Mouse (Mus musculus) liver, embryonic 14.5 days (tissue): Measurements from ENCODE around the gene Peli2. TPM values are rescaled to one million over a fixed set of nuclear protein-coding genes. Genes with fewer than 3 reads are reported as not detected.

Experiments
- ATAC-seq: fragments of 200-750 bp; cut with Nextera tagmentation; 2 replicates; pipeline ENCODE4 v1.8.0; 2017; ENCODE audit warnings: moderate number of reproducible peaks, mild to moderate bottlenecking, moderate library complexity; ENCODE audit not compliant: insufficient read depth
- DNase-seq, 3 experiments: peaks; one replicate each; pipeline ENCODE4 v3.0.0-alpha.2; 2012 to 2013; ENCODE audit warnings: low read depth in 3 of 3, low spot score in 3 of 3
- H3K27ac ChIP-seq: fragments of 300-500 bp; sonication (generic); 2 replicates; pipeline ENCODE4 v1.5.1; 2014; ENCODE audit warnings: moderate library complexity, mild to moderate bottlenecking, control low read depth, inconsistent platforms
- H3K27me3 ChIP-seq: fragments of 300-500 bp; sonication (generic); 2 replicates; pipeline ENCODE4 v1.6.1; 2014; ENCODE audit warnings: mild to moderate bottlenecking, low read length, moderate library complexity; ENCODE audit not compliant: control insufficient read depth, insufficient read depth
- H3K36me3 ChIP-seq: fragments of 300-500 bp; sonication (generic); replicated peaks from 2 replicates; pipeline ENCODE4 v1.6.1; 2014; ENCODE audit warnings: low read depth; ENCODE audit not compliant: control insufficient read depth, insufficient read depth
- H3K4me1 ChIP-seq, 2 experiments: fragments of 200-500 bp in 1 of 2; fragments of 300-500 bp in 1 of 2; sonication (generic) in 1 of 2; replicated peaks; 2 replicates each; pipeline ENCODE4 v1.6.1; 2012 to 2014; ENCODE audit warnings: antibody characterized with exemption in 1 of 2, inconsistent platforms in 1 of 2, low read length in 1 of 2; ENCODE audit not compliant: control insufficient read depth in 2 of 2, insufficient read depth in 2 of 2
- H3K4me2 ChIP-seq: fragments of 300-500 bp; sonication (generic); 2 replicates; pipeline ENCODE4 v1.6.1; 2014; ENCODE audit warnings: low read depth, mild to moderate bottlenecking, control low read depth, moderate library complexity
- H3K4me3 ChIP-seq, 2 experiments: fragments of 200-500 bp in 1 of 2; fragments of 300-500 bp in 1 of 2; sonication (generic) in 1 of 2; 2 replicates each; pipeline ENCODE4 v1.5.1; 2012 to 2014; ENCODE audit warnings: low read depth in 2 of 2, low read length in 2 of 2, mild to moderate bottlenecking in 2 of 2, control low read depth in 1 of 2, inconsistent platforms in 1 of 2, moderate library complexity in 1 of 2; ENCODE audit not compliant: insufficient read depth in 1 of 2
- H3K9ac ChIP-seq: fragments of 300-500 bp; sonication (generic); replicated peaks from 2 replicates; pipeline ENCODE4 v1.6.1; 2014; ENCODE audit warnings: mild to moderate bottlenecking, control low read depth, moderate library complexity
- H3K9me3 ChIP-seq: fragments of 300-500 bp; sonication (generic); 2 replicates; pipeline ENCODE4 v1.6.1; 2016; ENCODE audit warnings: low read length, mixed read lengths; ENCODE audit not compliant: control insufficient read depth
- CTCF ChIP-seq: IDR thresholded peaks from 2 replicates; pipeline ENCODE4 v1.5.1; 2016; ENCODE audit warnings: antibody characterized with exemption, low read depth, control low read depth
- EP300 ChIP-seq: IDR thresholded peaks from 2 replicates; pipeline ENCODE4 v1.6.1; 2016; ENCODE audit warnings: antibody characterized with exemption, low read depth
- WGBS: fragments of 180-500 bp; shearing (Covaris S2); extraction: QIAGEN DNeasy Blood & Tissue Kit; methylation state at CpG from one replicate; pipeline ENCODE4 v1.1.7; 2014; ENCODE audit not compliant: insufficient replicate concordance; 5-methylcytosine and 5-hydroxymethylcytosine counted together
- polyA plus RNA-seq, 2 experiments: library from polyadenylated mRNA; depleted of rRNA in 1 of 2; stranded (reverse) in 1 of 2; unstranded in 1 of 2; fragments of >200 nt; fragmentation: Nextera tagmentation in 1 of 2; extraction: Ambion mirVana in 1 of 2; gene quantifications; 2 replicates each; pipeline versions ENCODE4 v1.2.1 to v1.2.3; 2012 to 2014

Gene Peli2
- polyA plus RNA-seq, 2 experiments = 0.68 to 0.70 TPM

GRCm38 (mm10) chr14:48254696-48255095, 134.1 kb downstream of the Peli2 start:
- TF ChIP-seq EP300 = no peak
- no peak overlapping the region for H3K27ac ChIP-seq
- ATAC-seq (no peak), DNase-seq (no peak)
- no peaks in the 10 kb centered on the region for H3K36me3 ChIP-seq
- no peaks in the 10 kb centered on the region for H3K9me3 ChIP-seq
- H3K4me1 ChIP-seq = no peaks in the 10 kb centered on the region
- WGBS = 75% methylated on average over 8 of the region's 8 CpGs
- H3K27me3 ChIP-seq = no peaks in the 10 kb centered on the region
- H3K9ac ChIP-seq = no peak overlapping the region
- H3K4me3 ChIP-seq = no peak overlapping the region
- H3K4me2 ChIP-seq = no peak overlapping the region

DNA sequence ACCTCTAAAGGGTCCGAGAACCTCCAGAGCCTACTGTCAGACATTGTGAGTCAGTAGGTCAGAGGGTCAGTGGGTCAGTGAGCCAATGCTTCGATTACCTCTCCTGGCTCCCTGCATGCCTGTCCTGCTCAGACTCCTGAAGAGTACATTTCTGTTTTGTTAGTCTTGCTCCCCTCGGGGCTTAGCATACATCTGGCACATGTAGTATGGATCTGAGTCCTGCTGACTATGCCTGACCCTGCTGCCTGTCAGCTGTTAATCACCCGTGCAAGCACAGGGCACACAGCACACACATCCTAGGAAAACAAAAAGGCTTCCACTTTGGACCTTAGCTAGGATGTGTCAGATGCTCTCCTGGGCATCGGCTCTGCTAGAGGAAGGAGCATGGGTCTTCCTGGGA, 134.7 kb downstream of the Peli2 start:
- H3K27ac ChIP-seq = no peak overlapping the region
- no peaks in the 10 kb centered on the region for H3K36me3 ChIP-seq
- no peak overlapping the region for H3K9ac ChIP-seq
- H3K27me3 ChIP-seq = no peaks in the 10 kb centered on the region
- H3K4me1 ChIP-seq = no peaks in the 10 kb centered on the region
- 55% methylated on average over 5 of the region's 5 CpGs for WGBS
- H3K4me3 ChIP-seq = no peak overlapping the region
- ATAC-seq (no peak), DNase-seq (no peak)
- no peaks in the 10 kb centered on the region for H3K9me3 ChIP-seq
- H3K4me2 ChIP-seq = no peak overlapping the region
- TF ChIP-seq CTCF = no peak
- no peak for TF ChIP-seq EP300

GRCm38 (mm10) chr14:48257759-48258158, 137.1 kb downstream of the Peli2 start:
- H3K4me3 ChIP-seq = no peak overlapping the region
- no peaks in the 10 kb centered on the region for H3K27me3 ChIP-seq
- H3K9me3 ChIP-seq = no peaks in the 10 kb centered on the region
- TF ChIP-seq CTCF = no peak
- no peak for TF ChIP-seq EP300
- no peak overlapping the region for H3K27ac ChIP-seq
- DNase-seq (no peak), ATAC-seq (no peak)
- no peaks in the 10 kb centered on the region for H3K36me3 ChIP-seq
- WGBS = 69% methylated on average over 7 of the region's 7 CpGs
- H3K4me2 ChIP-seq = no peak overlapping the region
- H3K4me1 ChIP-seq = no peaks in the 10 kb centered on the region
- H3K9ac ChIP-seq = no peak overlapping the region

GRCm38 (mm10) chr14:48258696-48259366, 138.2 kb downstream of the Peli2 start:
- no peak overlapping the region for H3K27ac ChIP-seq
- TF ChIP-seq CTCF (no peak), EP300 (no peak)
- H3K27me3 ChIP-seq = no peaks in the 10 kb centered on the region
- no peak overlapping the region for H3K4me2 ChIP-seq
- H3K36me3 ChIP-seq = no peaks in the 10 kb centered on the region
- H3K9ac ChIP-seq = no peak overlapping the region
- DNase-seq (no peak), ATAC-seq (no peak)
- WGBS = 49% methylated on average over 10 of the region's 10 CpGs
- H3K4me3 ChIP-seq = no peak overlapping the region
- H3K4me1 ChIP-seq = no peaks in the 10 kb centered on the region
- H3K9me3 ChIP-seq = no peaks in the 10 kb centered on the region

- Histone ChIP-seq H3K9me3 (no peaks in the 10 kb centered on the region), H3K27me3 (no peaks in the 10 kb centered on the region), H3K9ac (no peak overlapping the region), H3K4me1 (no peaks in the 10 kb centered on the region), H3K4me3 (no peak overlapping the region), H3K4me2 (no peak overlapping the region), H3K36me3 (no peaks in the 10 kb centered on the region), H3K27ac (no peak overlapping the region)
- no peak for ATAC-seq
- DNase-seq = no peak
- 73% methylated on average over 4 of the region's 4 CpGs for WGBS
- TF ChIP-seq EP300 (no peak), CTCF (no peak)
Measured at GRCm38 (mm10) chr14:48263146-48263545, 142.5 kb downstream of the Peli2 start.
